Mouse (Mus musculus) small intestine, adult 2 months (tissue): Measurements from ENCODE around the gene Baiap2l2. TPM values are rescaled to one million over a fixed set of nuclear protein-coding genes. Genes with fewer than 3 reads are reported as not detected.

Experiments
- H3K27ac ChIP-seq: fragments of 200-500 bp; 2 replicates; pipeline ENCODE4 v1.5.1; 2012; ENCODE audit warnings: low read depth, low read length, control low read depth, inconsistent platforms; ENCODE audit not compliant: insufficient read depth
- H3K27me3 ChIP-seq: fragments of 200-500 bp; 2 replicates; pipeline ENCODE4 v1.6.1; 2012; ENCODE audit warnings: mild to moderate bottlenecking, moderate library complexity, low read length, inconsistent platforms; ENCODE audit not compliant: control insufficient read depth, insufficient read depth
- H3K36me3 ChIP-seq: fragments of 200-500 bp; 2 replicates; pipeline ENCODE4 v1.6.1; 2012; ENCODE audit warnings: mild to moderate bottlenecking, low read length, control low read depth, inconsistent platforms; ENCODE audit not compliant: control insufficient read depth, insufficient read depth
- H3K4me1 ChIP-seq: fragments of 200-500 bp; 2 replicates; pipeline ENCODE4 v1.6.1; 2012; ENCODE audit warnings: low read length, inconsistent platforms, mixed read lengths; ENCODE audit not compliant: control insufficient read depth, insufficient read depth, insufficient read length
- H3K4me3 ChIP-seq: fragments of 200-500 bp; 2 replicates; pipeline ENCODE4 v1.5.1; 2012; ENCODE audit warnings: low read depth, mild to moderate bottlenecking, control low read depth, inconsistent platforms, low read length, moderate library complexity
- CTCF ChIP-seq: fragments of 200-500 bp; IDR thresholded peaks from 2 replicates; pipeline ENCODE4 v1.5.1; 2012; ENCODE audit warnings: low read depth, mild to moderate bottlenecking, control low read depth, inconsistent platforms, low read length, moderate library complexity, mixed read lengths; ENCODE audit not compliant: insufficient replicate concordance, insufficient read length; ENCODE audit errors: extremely low read depth
- POLR2A ChIP-seq: fragments of 200-500 bp; IDR thresholded peaks from 2 replicates; pipeline ENCODE4 v1.6.1; 2012; ENCODE audit warnings: low read depth, mild to moderate bottlenecking, control low read depth, inconsistent platforms, low read length, moderate library complexity
- WGBS: fragments of 180-500 bp; shearing (Covaris S2); methylation state at CpG from one replicate; pipeline ENCODE4 v1.1.7; 2018; 5-methylcytosine and 5-hydroxymethylcytosine counted together
- polyA plus RNA-seq: library from polyadenylated mRNA; depleted of rRNA; stranded (reverse); fragments of >200 nt; gene quantifications from 2 replicates; pipeline ENCODE4 v1.2.3, GENCODE M21; 2012

Gene Baiap2l2
- polyA plus RNA-seq, 1 experiment = 542 TPM

DNA sequence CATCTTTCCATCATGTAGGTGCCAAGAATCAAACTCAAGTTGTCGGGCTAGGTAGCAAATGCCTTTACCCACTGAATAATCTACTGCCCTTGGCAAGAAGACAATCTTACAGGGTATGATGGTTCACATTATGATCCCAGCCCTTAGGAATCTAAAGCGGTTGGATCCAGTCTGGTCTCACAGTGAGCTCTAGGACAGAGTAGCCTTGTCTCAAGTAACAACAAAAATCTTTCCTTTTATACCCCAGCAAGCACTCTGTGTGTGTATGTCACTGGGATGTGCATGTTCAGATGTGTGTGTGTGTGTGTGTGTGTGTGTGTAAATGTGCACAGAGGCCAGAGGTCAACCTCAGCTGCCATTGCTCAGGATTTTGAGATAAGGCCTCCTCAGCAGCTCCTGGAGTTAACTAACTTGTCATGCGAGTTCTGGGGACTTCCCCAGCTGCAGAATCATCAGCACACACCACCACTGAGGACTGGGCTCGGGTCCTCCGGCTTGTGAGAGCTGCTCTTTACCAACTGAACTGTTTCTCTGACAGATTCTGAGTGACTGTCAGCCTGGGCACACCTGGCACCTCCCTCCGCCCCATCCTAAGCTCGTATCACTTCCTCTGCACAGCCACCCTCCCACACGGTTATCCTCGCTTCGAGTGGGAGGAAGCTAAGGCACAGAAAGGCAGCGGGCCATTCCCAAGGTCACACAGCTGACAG is 37.1 kb upstream of the Baiap2l2 start:
- no peak for TF ChIP-seq POLR2A
- TF ChIP-seq CTCF = no peak
- Histone ChIP-seq H3K27me3 (no peaks in the 10 kb centered on the region), H3K27ac (peak overlapping the region; percentile 87), H3K4me3 (no peak overlapping the region), H3K4me1 (peaks cover 36% of the 10 kb centered on the region), H3K36me3 (peaks cover 3% of the 10 kb centered on the region; the same call in 1 of the 2 replicates)
- 18% methylated on average over 11 of the region's 11 CpGs for WGBS

DNA sequence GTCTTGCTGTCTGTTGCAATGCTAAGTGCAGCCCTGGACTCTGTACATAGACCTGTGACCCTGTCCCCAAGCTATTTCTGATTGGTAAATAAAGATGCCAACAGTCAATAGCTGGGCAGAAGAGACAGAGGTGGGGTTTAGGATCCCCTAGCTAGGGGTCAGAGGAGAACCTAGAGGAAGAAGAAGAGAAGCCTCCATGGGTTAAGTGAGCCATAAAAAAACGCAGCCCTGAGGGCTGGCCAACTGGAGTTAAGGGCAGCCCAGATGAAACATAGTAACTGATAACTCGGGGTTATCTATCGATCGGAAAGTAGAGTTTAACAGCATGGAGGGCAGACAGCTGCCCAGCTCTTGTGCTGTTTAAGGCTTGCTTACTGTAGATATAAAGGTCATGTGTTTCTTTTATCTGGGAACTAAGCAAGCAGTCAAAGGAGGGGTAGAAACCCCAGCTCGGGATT is 36.4 kb upstream of the Baiap2l2 start:
- WGBS = 28% methylated on average over 5 of the region's 5 CpGs
- Histone ChIP-seq H3K4me3 (no peak overlapping the region), H3K27ac (peak overlapping the region; percentile 87), H3K36me3 (peaks cover 8% of the 10 kb centered on the region; the same call in 1 of the 2 replicates), H3K27me3 (no peaks in the 10 kb centered on the region), H3K4me1 (peaks cover 31% of the 10 kb centered on the region)
- no peak for TF ChIP-seq POLR2A
- no peak for TF ChIP-seq CTCF

DNA sequence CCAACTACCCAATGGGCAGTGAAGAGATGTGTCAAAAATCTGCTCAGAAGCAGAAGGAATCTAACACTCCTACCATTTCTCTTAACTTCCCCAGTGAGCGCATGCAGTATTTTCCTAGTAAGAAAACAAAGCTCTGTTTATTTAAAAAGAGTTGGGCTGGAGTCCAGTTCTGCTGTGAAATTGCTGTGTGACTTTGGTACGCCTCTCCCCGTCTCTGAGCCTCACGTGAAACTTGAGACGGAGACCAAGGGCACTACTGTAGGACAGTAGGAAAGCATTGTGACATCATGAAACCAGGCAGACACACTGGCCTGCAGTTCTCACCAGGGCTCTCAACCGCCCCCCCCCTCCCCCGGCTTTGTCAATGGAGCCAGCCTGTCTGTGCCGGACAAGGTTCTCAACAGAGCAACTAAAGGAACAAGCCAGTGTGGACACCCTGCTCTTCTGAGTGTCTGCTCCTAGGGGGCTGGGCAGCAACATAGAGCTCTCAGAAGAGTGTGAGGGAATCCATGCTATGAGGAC is 28.6 kb upstream of the Baiap2l2 start:
- TF ChIP-seq CTCF = no peak
- TF ChIP-seq POLR2A = no peak

DNA sequence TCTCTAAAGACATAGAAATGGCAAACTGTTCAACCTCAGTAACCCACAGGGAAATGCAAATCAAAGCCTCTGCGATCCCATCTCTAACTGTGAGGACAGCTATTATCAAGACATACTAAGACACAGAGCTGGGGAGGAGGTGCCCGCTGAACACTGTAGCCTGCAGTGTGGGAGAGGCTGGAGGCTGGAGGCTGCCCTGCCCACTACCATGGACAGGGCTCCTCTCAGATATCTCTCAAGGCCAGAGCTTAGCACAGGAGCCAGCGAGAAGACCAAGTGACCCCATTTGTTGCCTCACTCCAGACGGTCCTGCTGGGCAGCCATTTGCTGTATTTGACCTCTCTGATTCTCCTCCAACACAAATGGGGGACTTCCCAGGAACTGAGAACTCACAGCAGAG is 22.5 kb upstream of the Baiap2l2 start:
- Histone ChIP-seq H3K4me1 (no peaks in the 10 kb centered on the region), H3K27ac (no peak overlapping the region), H3K27me3 (no peaks in the 10 kb centered on the region), H3K36me3 (peaks cover 18% of the 10 kb centered on the region), H3K4me3 (no peak overlapping the region)
- TF ChIP-seq POLR2A = no peak
- TF ChIP-seq CTCF = no peak
- WGBS = 79% methylated on average over 4 of the region's 4 CpGs

More for the DNA sequence above, 28.6 kb upstream of the Baiap2l2 start:
- Histone ChIP-seq H3K27ac (no peak overlapping the region), H3K27me3 (no peaks in the 10 kb centered on the region), H3K4me1 (no peaks in the 10 kb centered on the region), H3K36me3 (peaks cover 15% of the 10 kb centered on the region), H3K4me3 (no peak overlapping the region)
- WGBS = 75% methylated on average over 8 of the region's 8 CpGs

DNA sequence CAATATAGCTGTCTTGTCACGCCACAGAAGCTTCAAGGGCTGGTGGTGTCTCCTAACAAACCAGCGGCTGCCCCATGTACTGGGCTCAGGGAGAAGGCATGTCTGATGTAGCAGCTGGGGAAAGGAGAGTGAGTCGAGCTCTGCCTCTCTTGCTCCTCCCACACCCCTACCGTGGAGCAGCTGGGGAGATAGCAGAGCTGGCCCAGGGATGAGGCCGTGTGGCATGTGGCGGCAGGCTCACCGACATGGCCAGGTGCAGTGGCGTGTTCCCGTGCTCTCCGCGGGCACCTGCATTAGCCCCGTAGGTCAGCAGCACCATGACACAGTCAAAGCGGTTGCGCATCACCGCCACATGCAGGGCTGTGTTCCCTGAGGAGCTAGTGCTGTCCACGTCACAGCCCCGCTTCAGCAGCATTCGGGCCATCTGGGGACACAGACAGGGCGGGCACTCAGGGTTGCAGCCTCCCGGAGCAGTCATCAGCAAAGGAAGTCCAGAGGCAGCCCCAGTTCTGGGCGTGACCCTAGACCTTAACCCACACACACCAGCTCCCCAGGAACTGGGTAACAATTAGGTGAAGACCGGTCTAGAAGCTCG is 20.8 kb upstream of the Baiap2l2 start:
- Histone ChIP-seq H3K36me3 (peaks cover 12% of the 10 kb centered on the region), H3K27me3 (no peaks in the 10 kb centered on the region), H3K4me1 (no peaks in the 10 kb centered on the region), H3K27ac (no peak overlapping the region), H3K4me3 (no peak overlapping the region)
- 81% methylated on average over 23 of the region's 23 CpGs for WGBS
- no peak for TF ChIP-seq CTCF
- TF ChIP-seq POLR2A = no peak

DNA sequence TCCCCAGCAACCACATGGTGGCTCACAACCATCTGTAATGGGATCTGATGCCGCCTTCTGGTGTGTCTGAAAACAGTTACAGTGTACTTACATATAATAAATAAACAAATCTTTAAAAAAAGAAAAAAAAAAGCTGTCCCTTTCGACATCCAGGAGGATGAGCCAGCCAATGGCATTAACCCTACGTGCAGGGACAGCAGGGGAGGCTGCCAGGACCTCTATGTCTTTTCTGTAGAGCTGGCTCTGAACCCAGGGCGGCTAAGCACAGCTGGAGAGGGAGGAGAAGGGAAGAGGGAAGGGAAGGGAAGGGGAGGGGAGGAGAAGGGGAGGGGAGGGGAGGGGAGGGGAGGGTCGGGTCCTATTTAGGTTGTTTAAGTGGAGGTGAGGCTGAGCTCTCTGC is 19.5 kb upstream of the Baiap2l2 start:
- WGBS = 84% methylated on average over 4 of the region's 5 CpGs

DNA sequence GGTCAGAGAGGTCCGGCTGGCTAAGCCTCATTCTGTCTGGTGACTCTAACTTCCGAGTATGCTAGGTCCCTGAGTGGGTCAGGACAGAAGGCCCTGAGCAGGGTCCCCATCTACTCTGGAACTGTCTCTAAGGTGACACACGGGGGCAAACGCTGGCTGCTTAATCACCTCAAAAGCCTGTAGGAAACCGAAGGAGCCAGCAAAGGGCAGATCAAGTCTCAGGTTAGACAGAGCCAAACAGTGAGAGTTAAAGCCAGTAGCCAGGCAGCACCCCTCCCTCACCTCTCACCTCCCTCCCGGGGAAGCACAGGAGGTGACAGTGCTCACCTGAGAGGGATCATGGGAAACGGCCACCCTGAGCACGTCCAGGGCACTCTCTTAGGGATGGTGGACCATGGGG is 18.4 kb upstream of the Baiap2l2 start:
- Histone ChIP-seq H3K27me3 (no peaks in the 10 kb centered on the region), H3K4me1 (no peaks in the 10 kb centered on the region), H3K27ac (no peak overlapping the region), H3K36me3 (peaks cover 12% of the 10 kb centered on the region), H3K4me3 (no peak overlapping the region)
- TF ChIP-seq CTCF (no peak), POLR2A (no peak)
- WGBS = 93% methylated on average over 8 of the region's 8 CpGs

More for the DNA sequence above, 19.5 kb upstream of the Baiap2l2 start:
- Histone ChIP-seq H3K4me1 (no peaks in the 10 kb centered on the region), H3K4me3 (no peak overlapping the region), H3K27ac (no peak overlapping the region), H3K36me3 (peaks cover 12% of the 10 kb centered on the region), H3K27me3 (no peaks in the 10 kb centered on the region)
- TF ChIP-seq CTCF (no peak), POLR2A (no peak)
